Comparison of ENCODE assay signal across 8 mouse cellular contexts in genomic region chr4:132353481-132353885, GRCm38 (mm10). TPM values are rescaled to one million over a fixed set of nuclear protein-coding genes. Genes with fewer than 3 reads are reported as not detected.
DNase-seq lines count a peak whose midpoint lies in the region; ATAC-seq and TF ChIP-seq lines count a peak whose summit lies in the region.

TSS of gene Rcc1 (minus strand) at chr4:132353605.

- peaks cover 48% of the 10 kb centered on the region for H3K36me3 ChIP-seq in megakaryocyte, embryonic 14.5 days (replicated peaks; ENCODE audit: low read length)

- H3K4me3 ChIP-seq in gastrocnemius, adult 2 months: peak within 1 kb of the TSS; percentile 89
- H3K4me3 ChIP-seq in megakaryocyte, embryonic 14.5 days (replicated peaks): peak within 1 kb of the TSS; percentile 96

- peaks cover 40% of the 10 kb centered on the region for H3K4me1 ChIP-seq in megakaryocyte, embryonic 14.5 days

- DNase-seq in ZHBTc4 (ENCODE audit: low read depth, low spot score): peak; percentile 97
- peak; percentile 92 for DNase-seq in gastrocnemius, adult 2 months
- DNase-seq in hindlimb bud, embryonic 11.5 days (ENCODE audit: extremely low spot score, low read depth, low spot score): peak; percentile 86
- DNase-seq in left cerebral cortex, adult 8-10 months (ENCODE audit: low spot score in 2 of 2): peak; percentile 83 to 88
- peak; percentile 94 to 95 for DNase-seq in right cerebral cortex, postnatal 10 days (ENCODE audit: low spot score in 2 of 2)
- DNase-seq in urinary bladder, postnatal 25 days (ENCODE audit: low spot score): peak; percentile 89

- ATAC-seq in common myeloid progenitor, adult 5-6 weeks (replicated peaks; ENCODE audit: low read depth, poor library complexity, severe bottlenecking): peak; percentile 86

- 0 out of 2 replicates have a peak, but pooled peaks have one; percentile 5 for TF ChIP-seq CTCF in gastrocnemius, adult 2 months (IDR thresholded peaks at IDR 0.05)

- H3K27me3 ChIP-seq in megakaryocyte, embryonic 14.5 days (replicated peaks): no peaks in the 10 kb centered on the region

- no peaks in the 10 kb centered on the region for H3K9me3 ChIP-seq in megakaryocyte, embryonic 14.5 days

- peak within 1 kb of the TSS; percentile 96 for H3K27ac ChIP-seq in gastrocnemius, adult 2 months

- intact Hi-C loops in gastrocnemius, adult 2 months (cut with DNase I): loop anchor here (1.0 to 5.0 kb wide), 3 partner anchors 8 to 141 kb away; partner anchors contain the start of gene Ythdf2

RNA-seq across cellular contexts. Expression of gene Rcc1, which starts in this region (rescaled TPM):
- total RNA-seq in common myeloid progenitor, adult 5-6 weeks (2017): 46.6 and 48.1 TPM in 2 replicates
- 1 to 10 TPM; 7.7 to 7.8 TPM for total RNA-seq in gastrocnemius, adult 2 months (2021)
- total RNA-seq in left cerebral cortex, adult 8-10 months (2022): 10 to 100 TPM; 12.0 to 15.5 (median 14.2) TPM
- 1.2 and 16.4 TPM in 2 replicates for polyA plus RNA-seq in megakaryocyte, embryonic 14.5 days (2012; ENCODE audit: insufficient read depth, low replicate concordance)

Comparison
In these comparisons a context has a peak if more than half of its experiments do, and no peak if none do; other contexts are left out.
1. Peak in every context shown above with its lines: DNase-seq, ATAC-seq, H3K4me3 ChIP-seq and H3K27ac ChIP-seq.